Mouse (Mus musculus) stomach, embryonic 16.5 days (tissue): ENCODE measurements at regions not wholly inside any gene's neighbourhood (a gene's known extent, or its start where the extent isn't known, plus 50 kb on each side); places are given as distances from the start of the nearest gene placed in this dataset.

Experiments
- ATAC-seq: fragments of 200-750 bp; cut with Nextera tagmentation; 2 replicates; pipeline ENCODE4 v1.8.0; 2017; ENCODE audit warnings: moderate number of reproducible peaks, moderate TSS enrichment; ENCODE audit not compliant: insufficient read depth, low FRiP score
- H3K27ac ChIP-seq: fragments of 300-500 bp; sonication (generic); 2 replicates; pipeline ENCODE4 v1.5.1; 2014; ENCODE audit warnings: low read length
- H3K27me3 ChIP-seq: fragments of 300-500 bp; sonication (generic); 2 replicates; pipeline ENCODE4 v1.6.1; 2014; ENCODE audit warnings: low read length, control low read depth, mixed read lengths; ENCODE audit not compliant: control insufficient read depth, insufficient read depth
- H3K36me3 ChIP-seq: fragments of 300-500 bp; sonication (generic); 2 replicates; pipeline ENCODE4 v1.6.1; 2014; ENCODE audit warnings: low read length; ENCODE audit not compliant: control insufficient read depth, insufficient read depth
- H3K4me1 ChIP-seq: fragments of 300-500 bp; sonication (generic); 2 replicates; pipeline ENCODE4 v1.6.1; 2014; ENCODE audit warnings: low read length, control low read depth, mixed read lengths; ENCODE audit not compliant: control insufficient read depth, insufficient read depth
- H3K4me2 ChIP-seq: fragments of 300-500 bp; sonication (generic); 2 replicates; pipeline ENCODE4 v1.6.1; 2014; ENCODE audit warnings: low read depth, low read length, mixed read lengths
- H3K4me3 ChIP-seq: fragments of 300-500 bp; sonication (generic); replicated peaks from 2 replicates; pipeline ENCODE4 v1.5.1; 2014; ENCODE audit warnings: mild to moderate bottlenecking, low read length
- H3K9ac ChIP-seq: fragments of 300-500 bp; sonication (generic); 2 replicates; pipeline ENCODE4 v1.6.1; 2014; ENCODE audit warnings: low read length
- H3K9me3 ChIP-seq: fragments of 300-500 bp; sonication (generic); replicated peaks from 2 replicates; pipeline ENCODE4 v1.6.1; 2016; ENCODE audit warnings: low read length, control low read depth; ENCODE audit not compliant: control insufficient read depth
- WGBS: fragments of 180-500 bp; shearing (Covaris S2); extraction: QIAGEN DNeasy Blood & Tissue Kit; methylation state at CpG from one replicate; pipeline ENCODE4 v1.1.7; 2014; 5-methylcytosine and 5-hydroxymethylcytosine counted together

DNA sequence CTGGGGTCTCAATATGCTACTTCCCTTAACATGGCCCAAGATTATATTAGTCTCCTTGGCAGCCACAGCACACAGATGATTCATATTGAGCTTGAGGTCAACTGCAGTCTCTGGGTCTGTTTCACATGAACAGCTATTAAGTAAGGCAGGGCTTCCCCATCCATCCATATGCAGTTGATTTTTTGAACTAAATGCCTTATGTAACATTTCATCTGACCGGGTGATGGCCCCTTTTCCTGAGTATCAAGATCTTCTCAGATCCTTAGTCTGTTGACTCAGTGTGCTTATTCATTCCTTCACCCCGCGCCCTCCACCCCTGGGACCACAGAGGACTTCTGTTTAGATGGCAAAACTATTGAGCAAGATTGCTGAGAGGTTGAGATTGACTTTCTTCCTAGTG is 202.7 kb downstream of the Cyp26b1 start:
- H3K9me3 ChIP-seq: no peaks in the 10 kb centered on the region
- no peaks in the 10 kb centered on the region for H3K27me3 ChIP-seq
- no peak overlapping the region for H3K27ac ChIP-seq
- ATAC-seq: no peak
- 0 out of 2 replicates have a peak, but pooled peaks cover 4% of the 10 kb centered on the region for H3K4me1 ChIP-seq
- WGBS: 88% methylated on average over 3 of the region's 3 CpGs
- no peak overlapping the region for H3K9ac ChIP-seq
- H3K4me3 ChIP-seq: no peak overlapping the region
- H3K4me2 ChIP-seq: no peak overlapping the region
- H3K36me3 ChIP-seq: no peaks in the 10 kb centered on the region

DNA sequence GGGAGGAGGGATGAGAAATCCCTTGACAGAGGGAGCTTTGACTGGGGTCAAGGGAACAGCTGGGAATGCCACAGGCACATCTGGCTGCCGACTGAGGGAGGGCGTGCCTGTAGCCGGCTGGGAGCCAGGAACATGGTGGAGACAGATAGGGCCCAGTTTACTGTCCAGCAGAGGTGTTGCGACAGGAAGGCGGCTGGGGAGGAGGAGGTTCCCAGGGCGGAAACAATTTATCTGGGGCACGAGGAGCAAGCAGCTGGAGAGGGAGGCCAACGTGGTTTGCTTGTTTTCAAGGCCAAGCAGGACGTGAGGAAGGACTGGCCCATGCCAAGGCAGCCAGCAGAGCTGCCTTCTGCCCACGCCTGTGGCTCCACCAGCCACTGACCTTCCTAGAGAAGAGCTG is 208.0 kb downstream of the Cyp26b1 start:
- H3K27ac ChIP-seq: no peak overlapping the region
- H3K27me3 ChIP-seq: no peaks in the 10 kb centered on the region
- H3K4me1 ChIP-seq: 0 out of 2 replicates have a peak, but pooled peaks cover 5% of the 10 kb centered on the region
- ATAC-seq: no peak; the same call in 1 of the 2 replicates
- H3K4me2 ChIP-seq: no peak overlapping the region
- WGBS: 15% methylated on average over 10 of the region's 10 CpGs
- H3K36me3 ChIP-seq: no peaks in the 10 kb centered on the region
- H3K4me3 ChIP-seq: no peak overlapping the region
- no peak overlapping the region for H3K9ac ChIP-seq
- no peaks in the 10 kb centered on the region for H3K9me3 ChIP-seq

DNA sequence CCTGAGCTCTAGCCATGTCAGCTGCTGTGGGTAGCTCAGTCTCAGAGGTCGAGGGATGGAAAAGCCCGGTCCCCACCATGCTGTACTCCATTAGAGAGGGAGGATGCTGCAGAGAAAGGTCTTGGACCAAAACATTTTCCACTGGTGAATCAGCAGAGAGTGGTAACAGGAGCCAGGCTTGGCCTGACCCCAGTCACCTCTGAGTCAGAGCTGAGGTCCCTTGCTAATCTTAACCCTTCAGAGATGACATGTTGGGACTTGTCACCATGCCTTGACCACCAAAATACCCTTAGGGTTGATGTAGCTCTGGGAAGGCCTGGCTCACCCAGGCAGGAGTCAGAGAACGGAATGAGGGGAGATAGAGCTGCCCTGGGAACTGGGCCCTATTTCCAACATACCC is 210.0 kb downstream of the Cyp26b1 start:
- H3K27me3 ChIP-seq: no peaks in the 10 kb centered on the region

DNA sequence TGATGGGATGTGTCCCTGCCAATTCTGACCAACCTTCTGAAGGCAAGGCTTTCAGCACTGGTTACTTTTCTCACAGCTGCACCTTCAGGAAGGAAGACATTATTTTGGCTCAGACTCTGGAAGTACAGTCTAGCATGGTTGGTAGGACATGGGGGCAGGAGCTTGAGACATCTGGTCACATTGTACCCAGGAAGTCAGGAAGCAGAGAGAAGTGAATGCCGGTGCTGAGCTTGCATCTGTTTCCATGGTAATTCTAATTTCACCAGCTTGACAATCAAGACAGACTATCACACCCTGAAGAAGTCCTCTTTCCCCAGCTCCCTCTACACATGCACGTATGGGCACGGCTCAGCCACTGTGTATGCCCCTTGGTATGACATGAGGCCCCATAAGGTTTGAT is 210.6 kb downstream of the Cyp26b1 start:
- no peaks in the 10 kb centered on the region for H3K27me3 ChIP-seq
- WGBS: 80% methylated on average over 3 of the region's 3 CpGs
- no peak overlapping the region for H3K4me3 ChIP-seq
- H3K4me1 ChIP-seq: 0 out of 2 replicates have a peak, but pooled peaks cover 5% of the 10 kb centered on the region
- no peak overlapping the region for H3K27ac ChIP-seq
- no peak overlapping the region for H3K4me2 ChIP-seq
- H3K9ac ChIP-seq: no peak overlapping the region
- H3K9me3 ChIP-seq: no peaks in the 10 kb centered on the region
- H3K36me3 ChIP-seq: no peaks in the 10 kb centered on the region
- no peak for ATAC-seq

More for the DNA sequence above, 210.0 kb downstream of the Cyp26b1 start:
- 80% methylated on average over 3 of the region's 3 CpGs for WGBS
- Histone ChIP-seq H3K9me3 (no peaks in the 10 kb centered on the region), H3K4me1 (0 out of 2 replicates have a peak, but pooled peaks cover 5% of the 10 kb centered on the region), H3K9ac (no peak overlapping the region), H3K4me3 (no peak overlapping the region), H3K27ac (no peak overlapping the region), H3K36me3 (no peaks in the 10 kb centered on the region), H3K4me2 (no peak overlapping the region)
- ATAC-seq: no peak

DNA sequence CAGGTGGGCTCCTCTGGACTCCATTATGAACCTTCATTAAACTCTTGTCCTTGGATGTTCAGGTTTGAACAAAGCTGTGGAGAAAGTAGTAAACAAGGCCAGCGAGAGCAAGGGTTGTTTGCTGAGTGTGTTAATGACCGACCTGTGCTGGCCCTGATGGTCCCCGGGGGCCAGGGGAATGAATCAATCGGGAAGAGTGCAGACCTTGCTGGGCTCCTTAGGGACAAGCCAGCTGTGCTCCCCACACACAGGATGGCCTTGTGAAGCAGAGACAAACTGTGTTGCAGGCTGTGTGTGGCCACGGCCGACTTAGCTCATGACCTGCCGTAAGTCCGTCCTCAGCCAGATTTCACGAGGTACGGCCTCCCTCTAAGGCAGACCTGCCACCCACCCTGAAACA is 212.1 kb downstream of the Cyp26b1 start:
- ATAC-seq: no peak
- Histone ChIP-seq H3K27me3 (no peaks in the 10 kb centered on the region), H3K27ac (no peak overlapping the region), H3K9me3 (no peaks in the 10 kb centered on the region), H3K4me1 (0 out of 2 replicates have a peak, but pooled peaks cover 5% of the 10 kb centered on the region), H3K4me2 (no peak overlapping the region), H3K9ac (no peak overlapping the region), H3K36me3 (no peaks in the 10 kb centered on the region), H3K4me3 (no peak overlapping the region)
- WGBS: 75% methylated on average over 10 of the region's 10 CpGs

DNA sequence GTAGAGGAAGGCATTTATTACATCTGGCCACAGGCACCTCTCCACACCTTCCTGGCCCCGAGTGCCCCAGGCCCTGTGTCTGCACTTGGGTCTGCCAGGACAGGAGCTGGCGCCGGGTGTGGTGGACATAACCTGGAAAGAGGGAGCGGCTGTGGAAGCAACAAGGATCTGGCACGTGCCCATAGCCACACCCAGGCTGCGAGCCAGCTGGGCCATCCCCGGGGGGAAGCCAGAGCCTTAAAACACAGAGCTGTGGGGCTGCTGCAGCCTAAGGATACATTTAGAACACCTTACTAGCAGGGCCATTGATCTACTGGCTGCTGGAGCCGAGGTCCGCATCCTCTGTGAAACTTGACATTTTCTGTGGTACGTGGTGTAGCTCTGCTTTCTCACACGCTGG is 217.0 kb downstream of the Cyp26b1 start:
- Histone ChIP-seq H3K4me1 (no peaks in the 10 kb centered on the region), H3K27me3 (no peaks in the 10 kb centered on the region), H3K4me2 (no peak overlapping the region), H3K9me3 (no peaks in the 10 kb centered on the region), H3K4me3 (no peak overlapping the region), H3K27ac (no peak overlapping the region), H3K36me3 (no peaks in the 10 kb centered on the region), H3K9ac (no peak overlapping the region)
- 72% methylated on average over 11 of the region's 11 CpGs for WGBS
- ATAC-seq: no peak

DNA sequence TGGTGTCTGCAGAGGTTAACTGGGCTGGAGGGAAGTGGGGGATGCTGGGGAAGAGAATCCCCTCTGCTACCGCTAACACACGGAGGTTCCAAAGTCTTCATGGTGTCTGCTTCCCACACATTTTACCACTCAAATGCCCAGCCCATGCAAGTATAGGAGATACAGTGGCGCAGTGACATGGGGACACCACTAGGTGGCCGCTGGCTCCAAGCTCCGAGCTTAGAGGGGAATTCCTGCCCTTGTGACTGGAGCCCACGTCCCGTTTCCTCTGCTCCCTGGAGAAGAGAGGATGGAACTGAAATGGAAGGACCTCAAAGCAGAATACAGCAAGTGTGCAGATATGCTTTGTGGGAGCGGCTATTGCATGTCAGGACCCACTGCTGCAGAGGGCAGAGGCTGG is 218.2 kb downstream of the Cyp26b1 start:
- no peak for ATAC-seq
- Histone ChIP-seq H3K4me2 (no peak overlapping the region), H3K4me3 (no peak overlapping the region), H3K4me1 (no peaks in the 10 kb centered on the region), H3K27ac (no peak overlapping the region), H3K36me3 (no peaks in the 10 kb centered on the region), H3K27me3 (no peaks in the 10 kb centered on the region), H3K9me3 (no peaks in the 10 kb centered on the region), H3K9ac (no peak overlapping the region)
- WGBS: 13% methylated on average over 8 of the region's 8 CpGs

DNA sequence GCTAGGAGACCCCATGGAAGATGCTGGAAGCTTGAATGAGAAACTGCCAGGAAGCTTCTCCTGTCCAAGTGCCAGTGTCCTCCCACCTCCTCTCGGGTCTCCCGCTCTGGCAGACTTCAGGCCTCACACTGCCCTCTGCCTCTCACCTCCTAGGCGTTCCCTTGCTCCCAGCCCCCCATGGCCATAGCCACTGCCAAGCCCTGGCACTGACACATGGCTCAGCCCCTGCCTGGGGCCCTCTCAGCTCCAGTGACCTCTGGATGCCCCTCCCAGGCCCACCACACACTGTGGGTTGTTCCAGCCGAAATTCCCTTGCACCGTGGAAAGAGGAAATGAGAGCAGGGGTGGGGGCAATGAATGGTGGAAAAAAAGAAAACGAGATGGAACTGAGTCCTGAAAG is 227.3 kb downstream of the Cyp26b1 start:
- Histone ChIP-seq H3K9me3 (no peaks in the 10 kb centered on the region), H3K4me1 (no peaks in the 10 kb centered on the region), H3K36me3 (no peaks in the 10 kb centered on the region), H3K27me3 (no peaks in the 10 kb centered on the region), H3K4me2 (no peak overlapping the region), H3K27ac (no peak overlapping the region), H3K4me3 (no peak overlapping the region), H3K9ac (no peak overlapping the region)
- 48% methylated on average over 6 of the region's 6 CpGs for WGBS
- ATAC-seq: no peak

DNA sequence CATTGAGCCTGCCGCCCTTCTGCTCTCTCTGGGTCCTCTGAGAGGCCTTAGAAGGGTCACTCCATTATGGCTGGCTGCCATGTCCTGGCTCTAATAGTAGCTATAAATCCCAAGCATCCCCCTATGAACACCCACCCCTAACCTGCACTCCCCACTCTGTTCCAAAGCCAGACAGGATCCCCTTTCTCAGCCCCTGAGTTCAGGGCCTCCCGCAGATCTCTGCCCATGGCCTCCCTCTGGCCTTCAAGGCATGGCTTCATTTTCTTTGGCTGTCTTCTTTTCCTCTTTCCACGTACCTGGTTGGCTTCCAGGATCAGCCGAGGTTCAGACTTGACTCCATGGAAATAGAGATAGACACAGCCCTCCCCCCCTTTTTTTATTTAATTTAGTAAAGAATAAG is 227.8 kb downstream of the Cyp26b1 start:
- Histone ChIP-seq H3K4me1 (no peaks in the 10 kb centered on the region), H3K36me3 (no peaks in the 10 kb centered on the region), H3K27ac (no peak overlapping the region), H3K9ac (no peak overlapping the region), H3K27me3 (no peaks in the 10 kb centered on the region), H3K4me3 (no peak overlapping the region), H3K9me3 (no peaks in the 10 kb centered on the region), H3K4me2 (no peak overlapping the region)
- 79% methylated on average over 4 of the region's 4 CpGs for WGBS
- no peak for ATAC-seq

DNA sequence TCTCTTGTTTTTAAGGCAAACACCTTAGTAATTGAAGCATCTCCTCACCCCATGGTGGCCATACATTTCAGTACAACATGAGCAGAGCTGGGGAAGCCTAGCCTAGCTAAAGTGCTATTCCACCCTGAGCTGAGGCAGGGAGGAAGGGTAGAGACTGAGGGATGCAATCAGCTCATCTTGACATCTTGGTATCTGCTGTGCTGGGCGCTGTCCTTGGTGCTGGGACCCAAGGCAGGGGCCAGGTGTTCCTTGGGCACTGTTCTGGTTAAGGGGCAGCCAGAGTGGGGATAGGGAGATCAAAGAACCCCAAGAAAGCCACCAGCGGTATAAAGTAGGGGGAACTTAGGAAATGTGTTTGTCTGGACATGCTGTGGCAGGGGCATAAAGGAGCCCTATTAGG is 228.7 kb downstream of the Cyp26b1 start:
- no peaks in the 10 kb centered on the region for H3K36me3 ChIP-seq
- no peak overlapping the region for H3K4me3 ChIP-seq
- H3K4me2 ChIP-seq: no peak overlapping the region
- ATAC-seq: no peak
- no peak overlapping the region for H3K27ac ChIP-seq
- H3K9ac ChIP-seq: no peak overlapping the region
- 4% methylated on average over 2 of the region's 2 CpGs for WGBS
- H3K27me3 ChIP-seq: no peaks in the 10 kb centered on the region
- H3K9me3 ChIP-seq: no peaks in the 10 kb centered on the region
- no peaks in the 10 kb centered on the region for H3K4me1 ChIP-seq
